Mouse (Mus musculus): ENCODE data around the gene Zbp1.

Gene Zbp1

GRCm38 (mm10) chr2:173156923-173157322, 61.8 kb downstream of the Zbp1 start:
- no peak for DNase-seq (ENCODE audit: low spot score in 2 of 2)

Measured in urinary bladder, postnatal 4 days (tissue).